Mouse (Mus musculus) T-helper 2 cell (primary cell): Measurements from ENCODE around the gene Tnnc2.

Source experiments
- in situ Hi-C: fragments of 300-600 bp; cut with MboI, MseI; formaldehyde crosslinking; loops from one replicate; pipeline ENCODE4 v1.15.1; 2025; ENCODE audit warnings: high pct_unique_total_duplicates

Tnnc2 gene

GRCm38 (mm10) chr2:164737377-164738090 lies 42.2 kb downstream of the Tnnc2 start:
- in situ Hi-C loops, result no loop called here

GRCm38 (mm10) chr2:164735446-164735845 lies 44.3 kb downstream of the Tnnc2 start:
- in situ Hi-C loops, result no loop called here

DNA sequence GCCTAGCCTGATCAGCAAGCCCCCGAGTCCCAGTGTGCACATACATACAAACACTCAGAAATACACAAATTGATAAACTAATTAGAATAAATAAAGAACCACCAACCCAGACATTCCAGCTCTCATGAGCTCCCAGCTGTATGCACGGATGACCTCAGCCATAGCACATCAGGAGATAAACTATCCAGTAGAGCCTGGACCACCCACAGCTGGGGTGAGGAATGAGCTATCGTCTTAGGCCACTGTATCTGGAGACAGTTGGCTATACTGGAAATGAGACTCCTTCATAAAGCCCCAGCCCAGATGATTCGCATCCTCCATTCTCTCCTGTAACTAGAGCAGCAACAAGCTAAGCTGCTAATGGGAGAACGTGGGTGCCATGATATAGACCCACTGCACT lies 44.9 kb downstream of the Tnnc2 start:
- in situ Hi-C loops, result no loop called here

GRCm38 (mm10) chr2:164733259-164733658 lies 46.5 kb downstream of the Tnnc2 start:
- in situ Hi-C loops, result no loop called here

DNA sequence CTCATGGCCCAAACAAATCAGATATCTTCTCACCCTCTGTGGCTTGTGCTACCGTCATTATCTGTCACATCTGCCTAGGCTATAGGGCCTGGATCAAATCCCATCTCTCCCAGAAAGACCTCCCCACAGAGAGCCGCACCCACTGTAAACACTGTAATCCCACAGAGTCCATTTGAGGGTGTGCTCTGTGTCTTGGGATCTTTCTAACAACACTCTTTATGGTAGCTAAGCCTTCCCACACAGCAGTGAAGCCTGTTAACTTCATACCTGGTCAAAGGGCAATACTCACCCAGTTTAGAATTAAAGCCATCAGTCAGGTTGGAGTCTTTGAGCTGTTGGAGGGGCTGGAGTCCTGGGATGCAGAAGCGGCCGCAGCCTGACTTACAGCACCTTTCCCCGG lies 48.0 kb downstream of the Tnnc2 start:
- in situ Hi-C loops, result no loop called here
